Mouse (Mus musculus) lung, adult 2 months (tissue): ENCODE results near the gene Ptch1.

ENCODE experiments used
- CTCF ChIP-seq: fragments of 200-500 bp; IDR thresholded peaks from 2 replicates; pipeline ENCODE4 v1.5.1; 2011; ENCODE audit warnings: mild to moderate bottlenecking, low read length, control low read depth; ENCODE audit not compliant: insufficient read depth
- POLR2A ChIP-seq: fragments of 200-500 bp; IDR thresholded peaks from 2 replicates; pipeline ENCODE4 v1.6.1; 2011; ENCODE audit warnings: low read depth, mild to moderate bottlenecking, control low read depth, low read length, borderline replicate concordance; ENCODE audit errors: extremely low read depth

- TF ChIP-seq CTCF, result no peak
- TF ChIP-seq POLR2A, result no peak
These were observed 38.4 kb downstream of the Ptch1 start for GRCm38 (mm10) chr13:63534981-63535380.
